Mouse (Mus musculus) layer of hippocampus, postnatal 36 days (tissue): Measurements from ENCODE around the gene Bhlhe41. TPM values are rescaled to one million over a fixed set of nuclear protein-coding genes. Genes with fewer than 3 reads are reported as not detected.

ENCODE experiments used
- DNase-seq, 2 experiments: peaks; one replicate each; pipeline ENCODE4 v3.0.0; 2022
- total RNA-seq, 2 experiments: library from RNA; stranded (reverse); gene quantifications; 2 replicates each; pipeline ENCODE4 v1.2.3; 2021

Bhlhe41 gene
- 10 to 100 TPM; 33.4 to 39.0 TPM for total RNA-seq

DNA sequence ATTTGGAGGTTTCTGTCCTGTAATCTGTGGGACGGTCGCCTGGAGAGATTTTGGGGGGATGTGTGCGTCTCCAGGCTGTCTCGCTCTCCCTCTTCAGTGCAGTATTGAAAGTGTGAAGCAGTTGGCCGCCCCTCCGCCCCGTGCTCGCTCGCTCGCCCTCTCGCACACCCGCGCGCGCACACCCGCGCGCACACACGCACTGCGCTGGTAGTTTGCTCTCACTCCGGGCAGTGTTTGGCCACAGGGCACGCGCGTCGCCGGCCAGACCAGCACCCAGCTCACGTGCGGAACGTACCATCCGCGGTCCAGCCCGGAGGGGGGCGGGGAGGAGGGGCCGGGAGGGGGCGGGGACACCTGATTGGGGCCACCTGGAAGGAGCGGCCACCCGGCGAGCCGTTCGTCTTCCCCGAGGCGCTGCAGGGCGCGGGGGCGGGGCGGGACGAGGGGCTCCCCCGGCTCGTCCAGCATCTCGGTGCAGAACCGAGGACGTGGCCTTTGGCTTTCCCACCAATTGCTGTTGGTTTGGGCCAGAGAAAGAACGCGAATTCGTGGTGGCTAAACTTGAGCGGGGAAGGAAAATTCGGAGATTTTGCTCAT is at the start of gene Bhlhe41:
TSS of gene Bhlhe41 (minus strand) at position 270 of the 597 bp plus-strand sequence.
- peak; percentile 67 to 77 for DNase-seq

- no peak for DNase-seq
Measured at GRCm38 (mm10) chr6:145912232-145912631, 46.9 kb upstream of the Bhlhe41 start.

- no peak for DNase-seq
Measured at GRCm38 (mm10) chr6:145910469-145911426, 45.4 kb upstream of the Bhlhe41 start.

GRCm38 (mm10) chr6:145909943-145910342 is 44.6 kb upstream of the Bhlhe41 start:
- no peak for DNase-seq

GRCm38 (mm10) chr6:145906096-145906890 is 40.9 kb upstream of the Bhlhe41 start:
- DNase-seq, result no peak

DNA sequence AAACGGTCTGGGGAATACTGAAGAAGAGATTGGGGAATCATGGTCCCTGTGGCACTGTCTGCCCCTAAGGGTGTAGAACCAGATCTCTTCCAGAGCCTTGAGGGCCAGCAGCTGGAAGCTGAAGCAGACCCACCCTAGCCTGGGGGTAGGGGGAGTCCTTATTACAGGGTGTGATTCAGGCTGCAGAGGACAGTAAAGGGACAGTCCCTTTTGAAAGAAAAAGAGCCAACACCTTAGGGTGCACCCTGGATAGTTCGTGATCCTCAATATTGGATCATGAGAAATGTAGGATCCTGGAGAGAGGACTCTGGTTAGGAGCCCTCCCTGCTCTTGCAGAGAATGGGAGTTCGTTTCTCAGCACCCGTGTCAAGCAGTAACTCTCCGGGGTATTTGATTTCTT is 39.3 kb upstream of the Bhlhe41 start:
- no peak for DNase-seq

- DNase-seq, result no peak
Measured at GRCm38 (mm10) chr6:145904169-145904568, 38.8 kb upstream of the Bhlhe41 start.

GRCm38 (mm10) chr6:145894669-145895342 is 29.4 kb upstream of the Bhlhe41 start:
- DNase-seq, result no peak

GRCm38 (mm10) chr6:145893366-145894021 is 28.1 kb upstream of the Bhlhe41 start:
- no peak for DNase-seq

- DNase-seq, result no peak
Measured at GRCm38 (mm10) chr6:145892381-145893265, 27.3 kb upstream of the Bhlhe41 start.

DNA sequence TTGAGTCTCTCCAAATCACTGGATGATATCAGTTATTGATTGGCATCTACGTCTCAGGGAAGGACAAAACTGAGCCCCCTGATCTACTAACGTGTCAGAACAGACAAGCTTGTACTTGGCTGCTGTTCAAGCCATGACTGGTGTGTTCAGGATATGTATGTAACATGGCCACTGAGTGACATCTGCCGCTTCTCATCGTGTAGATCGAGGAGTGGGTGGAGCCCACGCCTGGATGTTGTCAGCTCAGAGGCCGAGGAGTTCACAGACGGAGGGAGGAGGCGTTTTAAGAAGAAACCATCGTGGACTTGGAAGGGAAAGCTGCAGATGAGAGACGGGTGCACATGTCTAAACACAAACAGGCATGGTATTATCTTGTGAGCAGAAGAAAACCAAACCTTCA is 26.6 kb upstream of the Bhlhe41 start:
- no peak for DNase-seq

DNA sequence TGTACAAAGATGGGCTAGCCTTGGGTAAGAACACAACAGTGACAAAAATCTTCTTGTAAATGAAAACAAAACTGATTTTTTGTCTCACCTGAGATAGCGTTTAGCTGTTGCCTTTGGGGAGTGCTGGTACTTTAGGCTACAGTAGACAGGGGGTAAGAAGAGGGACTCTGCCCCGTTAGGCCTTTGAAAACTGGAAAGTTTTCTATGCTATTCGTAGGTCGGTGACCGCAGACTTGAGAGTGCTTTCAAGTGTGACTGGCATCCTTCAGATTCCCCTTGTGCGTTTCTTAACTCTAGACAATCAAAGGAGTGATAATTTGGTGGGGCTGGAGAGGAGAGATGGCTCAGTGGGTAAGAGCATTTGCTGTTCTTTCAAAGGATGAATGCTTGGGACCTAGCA is 22.4 kb upstream of the Bhlhe41 start:
- no peak for DNase-seq

- DNase-seq, result no peak
Measured at GRCm38 (mm10) chr6:145886277-145886676, 20.9 kb upstream of the Bhlhe41 start.

DNA sequence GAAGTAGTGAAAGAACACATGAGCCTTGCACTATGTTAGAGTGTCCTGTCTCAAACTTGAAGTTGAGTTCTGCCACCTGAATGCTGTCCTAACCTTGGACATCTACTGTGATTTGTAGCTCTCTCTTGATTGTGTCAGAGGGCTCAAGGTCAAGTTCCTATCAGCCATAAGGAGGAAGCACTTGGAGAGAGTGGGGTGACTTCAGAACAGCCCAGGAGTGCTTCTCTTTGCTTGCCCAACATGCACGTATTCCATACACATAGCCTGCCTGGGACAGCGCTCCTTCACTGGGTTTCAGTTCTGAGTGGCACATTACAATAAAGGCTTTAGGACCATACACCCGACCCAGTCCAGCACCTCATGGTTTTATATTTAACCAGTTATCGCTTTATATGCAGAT is 19.7 kb upstream of the Bhlhe41 start:
- DNase-seq, result no peak

GRCm38 (mm10) chr6:145883668-145884067 is 18.3 kb upstream of the Bhlhe41 start:
- DNase-seq, result no peak

GRCm38 (mm10) chr6:145883010-145883409 is 17.7 kb upstream of the Bhlhe41 start:
- DNase-seq, result no peak

DNA sequence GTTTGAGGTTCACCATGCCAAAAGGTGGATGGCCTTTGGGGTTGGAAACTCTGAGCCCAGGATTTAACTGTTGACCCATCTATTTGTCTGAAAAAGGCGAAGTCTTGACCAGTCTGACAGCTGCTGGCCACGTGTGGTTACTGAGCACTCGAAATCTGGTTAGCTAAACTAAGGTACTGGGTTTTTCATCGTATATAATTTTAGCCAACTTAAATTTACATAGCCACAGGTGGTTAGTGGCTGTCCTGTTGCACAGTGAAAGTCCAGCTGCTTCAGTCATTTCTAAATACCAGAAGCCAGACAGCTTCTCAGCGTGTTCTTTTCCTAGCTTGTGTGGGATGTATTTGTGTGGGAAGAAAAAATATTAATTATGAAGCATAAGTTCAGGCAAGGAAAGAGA is 15.3 kb upstream of the Bhlhe41 start:
- DNase-seq, result no peak

GRCm38 (mm10) chr6:145876986-145877735 is 11.8 kb upstream of the Bhlhe41 start:
- peak; percentile 40 to 45 for DNase-seq

DNA sequence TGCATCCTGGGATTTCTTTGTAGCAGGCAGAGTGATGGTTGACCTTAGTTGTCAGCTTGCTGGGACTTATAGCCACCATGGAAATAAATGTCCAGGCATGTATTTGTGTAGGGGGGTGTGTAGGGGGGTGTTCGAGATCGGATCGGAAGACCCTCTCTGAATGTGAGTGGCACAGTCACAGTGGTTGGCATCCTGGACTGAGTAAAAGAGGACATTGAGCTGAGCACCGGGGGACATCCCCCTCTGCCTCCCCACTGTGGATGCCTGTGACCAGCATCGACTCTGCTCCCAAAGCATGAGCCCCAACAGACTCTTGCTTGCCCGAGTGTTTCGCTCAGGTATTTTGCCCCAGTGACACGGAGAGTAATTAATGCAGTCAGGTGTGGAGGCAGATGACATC is 8.0 kb upstream of the Bhlhe41 start:
- DNase-seq, result no peak

- DNase-seq, result no peak
Measured at GRCm38 (mm10) chr6:145872010-145872409, 6.7 kb upstream of the Bhlhe41 start.
